In the genomic region with DNA sequence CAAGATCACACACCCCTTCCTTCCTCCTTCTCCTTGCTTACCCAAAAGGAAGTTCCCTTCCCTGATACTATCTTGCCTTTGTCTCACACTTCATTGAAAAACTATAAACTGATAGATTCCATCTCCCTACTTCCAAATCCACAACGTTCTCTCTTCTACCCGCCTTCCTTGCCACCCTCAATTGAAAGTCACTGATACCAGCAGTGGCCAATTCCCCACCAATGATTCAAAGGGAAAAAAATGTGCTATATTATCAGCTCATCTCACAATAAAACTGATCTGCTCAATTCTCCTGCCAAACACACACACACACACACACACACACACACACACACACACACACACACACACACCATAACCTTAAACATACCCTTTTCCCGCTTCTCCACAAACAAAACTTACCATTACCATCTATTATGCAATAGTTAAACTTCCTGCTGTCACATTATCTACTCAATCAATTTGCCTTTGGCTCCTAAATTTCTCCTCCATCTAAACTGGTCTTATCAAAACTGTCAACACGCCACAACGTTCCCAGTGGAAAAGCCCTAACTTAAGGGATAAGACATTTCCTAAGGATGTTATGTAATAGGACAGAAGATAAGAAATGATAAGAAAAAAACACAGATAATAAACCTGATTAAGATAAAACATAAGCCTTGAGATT, we compare ENCODE assay signal across 28 mouse cellular contexts.
DNase-seq lines count a peak whose midpoint lies in the region; ATAC-seq and TF ChIP-seq lines count a peak whose summit lies in the region.
"Had no signal": no experiment of that assay in that cellular context is flagged by ENCODE, and none has a peak within 500 bp of the region (broad histone marks: within the 10 kb centered on the region; RNA-seq: fewer than 3 reads in every experiment).

No protein-coding gene starts in this region.

- H3K27ac ChIP-seq in gastrocnemius, adult 2 months: peak overlapping the region; percentile 63; the same call in 1 of the 2 replicates
- H3K27ac ChIP-seq in liver, adult 2 months (replicated peaks; ENCODE audit: insufficient read depth, low read depth, low read length): no peak overlapping the region
- H3K27ac ChIP-seq in cortical plate, adult 2 months (ENCODE audit: insufficient read depth, low read length): peak overlapping the region; percentile 56; the same call in 1 of the 2 replicates
- H3K27ac ChIP-seq: heart, embryonic 15.5 days; hindbrain, embryonic 15.5 days; limb, embryonic 12.5 days; liver, embryonic 14.5 days; midbrain, embryonic 10.5 days; neural tube, embryonic 13.5 days had no signal

- peaks cover 3% of the 10 kb centered on the region for H3K36me3 ChIP-seq in liver, adult 2 months (ENCODE audit: control insufficient read depth, insufficient read depth, low read length)
- H3K36me3 ChIP-seq: heart, embryonic 15.5 days; hindbrain, embryonic 15.5 days; limb, embryonic 12.5 days; midbrain, embryonic 10.5 days; neural tube, embryonic 13.5 days had no signal

- H3K79me2 ChIP-seq in liver, adult 2 months (ENCODE audit: control insufficient read depth, insufficient read depth, low read length): no peaks in the 10 kb centered on the region

- no peak for TF ChIP-seq CTCF in gastrocnemius, adult 2 months (IDR thresholded peaks at IDR 0.05)
- TF ChIP-seq CTCF in liver, adult 2 months (IDR thresholded peaks at IDR 0.05; ENCODE audit: low read depth, low read length): no peak
- no peak for TF ChIP-seq CTCF in cortical plate, adult 2 months (IDR thresholded peaks at IDR 0.05; ENCODE audit: extremely low read depth, insufficient read depth, low read length)

- H3K4me1 ChIP-seq in liver, adult 2 months (ENCODE audit: control insufficient read depth, insufficient read depth, low read length): peaks cover 8% of the 10 kb centered on the region; the same call in 1 of the 2 replicates
- H3K4me1 ChIP-seq in cortical plate, adult 2 months (ENCODE audit: control insufficient read depth, insufficient read depth, low read length): no peaks in the 10 kb centered on the region; the same call in 1 of the 2 replicates
- H3K4me1 ChIP-seq: heart, embryonic 15.5 days had no signal

- H3K27me3 ChIP-seq in liver, adult 2 months (ENCODE audit: control insufficient read depth, insufficient read depth, low read length): no peaks in the 10 kb centered on the region
- H3K27me3 ChIP-seq: heart, embryonic 15.5 days; hindbrain, embryonic 15.5 days; limb, embryonic 12.5 days; neural tube, embryonic 13.5 days had no signal

- no peak for TF ChIP-seq POLR2A in liver, adult 2 months (IDR thresholded peaks at IDR 0.05; ENCODE audit: extremely low read depth, insufficient read depth, low read length)
- TF ChIP-seq POLR2A in cortical plate, adult 2 months (IDR thresholded peaks at IDR 0.05; ENCODE audit: extremely low read depth, insufficient read depth, low read length): no peak

- no peak for ATAC-seq in erythroblast, adult 5-6 weeks (replicated peaks; ENCODE audit: low FRiP score, poor library complexity, severe bottlenecking)
- ATAC-seq: CD4-positive, CD25-positive, alpha-beta regulatory T cell, adult 4 months; forebrain, embryonic 14.5 days; midbrain, embryonic 16.5 days had no signal

- H3K9ac ChIP-seq in liver, adult 2 months (ENCODE audit: low read depth, low read length): no peak overlapping the region
- H3K9ac ChIP-seq: heart, embryonic 15.5 days; hindbrain, embryonic 15.5 days; limb, embryonic 12.5 days; liver, embryonic 14.5 days; neural tube, embryonic 13.5 days had no signal

- 21% methylated on average over 5 of the region's 5 CpGs for WGBS in liver, adult 2 months

- DNase-seq in gastrocnemius, adult 2 months: no peak
- DNase-seq in gastrocnemius, postnatal 36 days: no peak
- DNase-seq in liver, adult 2 months (ENCODE audit: extremely low read depth, low read depth, low spot score): peak; percentile 81
- DNase-seq in liver: no peak
- DNase-seq in lung, postnatal 10 days: peak; percentile 20
- no peak for DNase-seq in thymus, postnatal 25 days
- DNase-seq: adrenal gland, postnatal 36 days; cerebellum, adult 11 months; cerebellum, postnatal 25 days; embryo, embryonic 11 days; heart, postnatal 4 days; kidney, adult 8-10 months; retina, postnatal 1 day; right cerebral cortex, postnatal 25 days; thymus, postnatal 4 days had no signal

- intact Hi-C loops in gastrocnemius, adult 2 months (cut with DNase I): no loop called here
- intact Hi-C loops in gastrocnemius, postnatal 36 days (cut with DNase I): no loop called here

- no peak overlapping the region for H3K4me3 ChIP-seq in gastrocnemius, adult 2 months
- no peak overlapping the region for H3K4me3 ChIP-seq in liver, adult 2 months (ENCODE audit: insufficient read depth, low read depth, low read length)
- H3K4me3 ChIP-seq in cortical plate, adult 2 months (ENCODE audit: insufficient read depth, low read length): no peak overlapping the region
- H3K4me3 ChIP-seq: erythroblast, embryonic 14.5 days; heart, embryonic 15.5 days; hindbrain, embryonic 15.5 days; limb, embryonic 12.5 days; midbrain, embryonic 10.5 days; myocyte; neural tube, embryonic 13.5 days had no signal

Comparison
In these comparisons a context has a peak if more than half of its experiments do, and no peak if none do; other contexts are left out.
1. DNase-seq: peak in liver, adult 2 months (single experiment) and lung, postnatal 10 days (single experiment); none in gastrocnemius, adult 2 months (single experiment), gastrocnemius, postnatal 36 days (0 of 2), liver (single experiment) and thymus, postnatal 25 days (single experiment).